25 mouse cellular contexts compared by ENCODE assay signal in the genomic region with DNA sequence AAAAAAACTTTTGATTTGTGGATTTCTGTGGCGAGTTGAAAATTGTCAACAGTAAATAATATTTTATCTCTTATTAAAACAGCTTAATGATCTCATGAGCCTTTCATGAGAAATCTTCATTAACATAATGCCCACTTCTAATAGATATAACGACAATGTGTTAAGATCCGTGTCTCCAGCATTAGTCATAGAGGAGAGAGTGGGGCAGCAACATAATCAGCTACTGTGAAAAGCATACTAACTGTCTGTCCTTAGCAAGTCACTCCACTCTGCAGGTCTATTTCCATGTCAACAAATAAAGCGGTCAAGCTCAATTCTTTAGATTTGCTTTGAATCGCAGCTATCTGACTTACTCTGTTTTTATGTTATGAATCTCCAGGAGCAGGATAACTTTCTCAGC.
DNase-seq lines count a peak whose midpoint lies in the region; ATAC-seq lines count a peak whose summit lies in the region.
"Had no signal": no experiment of that assay in that cellular context is flagged by ENCODE, and none has a peak within 500 bp of the region (broad histone marks: within the 10 kb centered on the region; RNA-seq: fewer than 3 reads in every experiment).

No protein-coding gene starts in this region.

- no peak overlapping the region for H3K27ac ChIP-seq in hindbrain, embryonic 11.5 days (ENCODE audit: low read depth, low read length)
- H3K27ac ChIP-seq in hindbrain, embryonic 10.5 days, result no peak overlapping the region
- no peak overlapping the region for H3K27ac ChIP-seq in midbrain, embryonic 11.5 days (ENCODE audit: low read depth, low read length)
- H3K27ac ChIP-seq in midbrain, embryonic 10.5 days (replicated peaks), result no peak overlapping the region
- H3K27ac ChIP-seq in midbrain, embryonic 14.5 days (replicated peaks; ENCODE audit: low read depth, low read length), result no peak overlapping the region
- no peak overlapping the region for H3K27ac ChIP-seq in midbrain, embryonic 16.5 days (ENCODE audit: low read length)
- H3K27ac ChIP-seq: embryonic facial prominence, embryonic 12.5 days; embryonic facial prominence, embryonic 15.5 days; gastrocnemius, adult 2 months; hindbrain, embryonic 15.5 days had no signal

- H3K36me3 ChIP-seq in hindbrain, embryonic 11.5 days (ENCODE audit: control insufficient read depth, insufficient read depth, low read length), result no peaks in the 10 kb centered on the region
- H3K36me3 ChIP-seq in hindbrain, embryonic 10.5 days, result no peaks in the 10 kb centered on the region
- H3K36me3 ChIP-seq in midbrain, embryonic 11.5 days (ENCODE audit: control insufficient read depth, insufficient read depth, low read length), result no peaks in the 10 kb centered on the region
- no peaks in the 10 kb centered on the region for H3K36me3 ChIP-seq in midbrain, embryonic 10.5 days
- H3K36me3 ChIP-seq in midbrain, embryonic 14.5 days (ENCODE audit: control insufficient read depth, insufficient read depth, low read length), result no peaks in the 10 kb centered on the region
- no peaks in the 10 kb centered on the region for H3K36me3 ChIP-seq in midbrain, embryonic 16.5 days (ENCODE audit: control insufficient read depth, insufficient read depth, low read length)
- H3K36me3 ChIP-seq: embryonic facial prominence, embryonic 12.5 days; embryonic facial prominence, embryonic 15.5 days; hindbrain, embryonic 15.5 days had no signal

- H3K27me3 ChIP-seq in hindbrain, embryonic 11.5 days (ENCODE audit: control insufficient read depth, insufficient read depth, low read length), result no peaks in the 10 kb centered on the region
- no peaks in the 10 kb centered on the region for H3K27me3 ChIP-seq in hindbrain, embryonic 10.5 days (ENCODE audit: insufficient read depth, poor library complexity, severe bottlenecking)
- no peaks in the 10 kb centered on the region for H3K27me3 ChIP-seq in midbrain, embryonic 11.5 days (ENCODE audit: control insufficient read depth, insufficient read depth, low read length)
- H3K27me3 ChIP-seq in midbrain, embryonic 10.5 days (ENCODE audit: low read depth, poor library complexity, severe bottlenecking), result no peaks in the 10 kb centered on the region
- no peaks in the 10 kb centered on the region for H3K27me3 ChIP-seq in midbrain, embryonic 14.5 days (ENCODE audit: control insufficient read depth, insufficient read depth, low read length)
- no peaks in the 10 kb centered on the region for H3K27me3 ChIP-seq in midbrain, embryonic 16.5 days (ENCODE audit: control insufficient read depth, insufficient read depth, low read depth, low read length)
- H3K27me3 ChIP-seq: embryonic facial prominence, embryonic 12.5 days; embryonic facial prominence, embryonic 15.5 days; hindbrain, embryonic 15.5 days had no signal

- no peak overlapping the region for H3K4me2 ChIP-seq in hindbrain, embryonic 11.5 days (replicated peaks; ENCODE audit: low read depth, low read length)
- no peak overlapping the region for H3K4me2 ChIP-seq in midbrain, embryonic 11.5 days
- H3K4me2 ChIP-seq in midbrain, embryonic 14.5 days (ENCODE audit: low read length), result 0 out of 2 replicates have a peak overlapping the region, but pooled peaks have one; percentile 11
- H3K4me2 ChIP-seq in midbrain, embryonic 16.5 days (ENCODE audit: low read length), result no peak overlapping the region
- H3K4me2 ChIP-seq: embryonic facial prominence, embryonic 12.5 days; embryonic facial prominence, embryonic 15.5 days; heart, embryonic 11.5 days; hindbrain, embryonic 15.5 days had no signal

- ATAC-seq in hindbrain, embryonic 11.5 days (ENCODE audit: low FRiP score), result peak; percentile 72
- ATAC-seq in midbrain, embryonic 11.5 days (ENCODE audit: low FRiP score), result peak; percentile 59; the same call in 1 of the 2 replicates
- ATAC-seq in midbrain, embryonic 14.5 days (ENCODE audit: low FRiP score, low TSS enrichment), result no peak
- ATAC-seq in midbrain, embryonic 16.5 days, result no peak; the same call in 1 of the 2 replicates
- ATAC-seq: activated CD4-positive, CD25-positive, alpha-beta regulatory T cell, adult 4 months; forebrain, embryonic 14.5 days; forebrain, postnatal 0 days; inflammation-experienced regulatory T-cells, adult 6 months had no signal

- H3K4me3 ChIP-seq in hindbrain, embryonic 11.5 days (ENCODE audit: low read depth, low read length), result no peak overlapping the region
- no peak overlapping the region for H3K4me3 ChIP-seq in hindbrain, embryonic 10.5 days
- no peak overlapping the region for H3K4me3 ChIP-seq in midbrain, embryonic 11.5 days (ENCODE audit: low read depth, low read length)
- no peak overlapping the region for H3K4me3 ChIP-seq in midbrain, embryonic 10.5 days
- H3K4me3 ChIP-seq in midbrain, embryonic 14.5 days (replicated peaks; ENCODE audit: low read depth, low read length), result no peak overlapping the region
- no peak overlapping the region for H3K4me3 ChIP-seq in midbrain, embryonic 16.5 days (ENCODE audit: low read depth, low read length)
- H3K4me3 ChIP-seq: embryonic facial prominence, embryonic 12.5 days; embryonic facial prominence, embryonic 15.5 days; gastrocnemius, adult 2 months; hindbrain, embryonic 15.5 days had no signal

- no peak overlapping the region for H3K9ac ChIP-seq in hindbrain, embryonic 11.5 days (ENCODE audit: low read depth, low read length)
- no peak overlapping the region for H3K9ac ChIP-seq in midbrain, embryonic 11.5 days (ENCODE audit: low read length)
- no peak overlapping the region for H3K9ac ChIP-seq in midbrain, embryonic 14.5 days (replicated peaks; ENCODE audit: low read length)
- no peak overlapping the region for H3K9ac ChIP-seq in midbrain, embryonic 16.5 days (ENCODE audit: low read depth, low read length)
- H3K9ac ChIP-seq: embryonic facial prominence, embryonic 12.5 days; embryonic facial prominence, embryonic 15.5 days; forebrain, postnatal 0 days; hindbrain, embryonic 15.5 days had no signal

- H3K9me3 ChIP-seq in hindbrain, embryonic 11.5 days (ENCODE audit: control insufficient read depth, low read length), result no peaks in the 10 kb centered on the region
- no peaks in the 10 kb centered on the region for H3K9me3 ChIP-seq in hindbrain, embryonic 10.5 days
- no peaks in the 10 kb centered on the region for H3K9me3 ChIP-seq in midbrain, embryonic 11.5 days (ENCODE audit: control insufficient read depth, low read length)
- H3K9me3 ChIP-seq in midbrain, embryonic 10.5 days (replicated peaks), result no peaks in the 10 kb centered on the region
- no peaks in the 10 kb centered on the region for H3K9me3 ChIP-seq in midbrain, embryonic 14.5 days (ENCODE audit: control insufficient read depth, low read length)
- H3K9me3 ChIP-seq in midbrain, embryonic 16.5 days (replicated peaks; ENCODE audit: control insufficient read depth, low read length, poor library complexity, severe bottlenecking), result no peaks in the 10 kb centered on the region
- H3K9me3 ChIP-seq: embryonic facial prominence, embryonic 12.5 days; embryonic facial prominence, embryonic 15.5 days; hindbrain, embryonic 15.5 days had no signal

- WGBS in hindbrain, embryonic 11.5 days, result 59% methylated on average over 5 of the region's 5 CpGs
- WGBS in hindbrain, embryonic 10.5 days, result 61% methylated on average over 5 of the region's 5 CpGs
- WGBS in midbrain, embryonic 11.5 days, result 50% methylated on average over 5 of the region's 5 CpGs
- 64% methylated on average over 5 of the region's 5 CpGs for WGBS in midbrain, embryonic 10.5 days
- 17% methylated on average over 5 of the region's 5 CpGs for WGBS in midbrain, embryonic 14.5 days
- WGBS in midbrain, embryonic 16.5 days, result 29% methylated on average over 5 of the region's 5 CpGs

- DNase-seq in hindbrain, embryonic 11.5 days (ENCODE audit: low spot score), result no peak
- no peak for DNase-seq in hindbrain, embryonic 10.5 days (ENCODE audit: low spot score)
- no peak for DNase-seq in midbrain, embryonic 11.5 days (ENCODE audit: low spot score, missing footprints)
- no peak for DNase-seq in midbrain, embryonic 10.5 days (ENCODE audit: low spot score)
- no peak for DNase-seq in midbrain, embryonic 14.5 days
- DNase-seq in retina, postnatal 1 day, result peak; percentile 12
- DNase-seq in retina, embryonic 14.5 days (ENCODE audit: low spot score), result no peak
- DNase-seq: adrenal gland, adult 8-10 months; adrenal gland, postnatal 25 days; cerebellum, adult 2 months; cerebellum, adult 9-11 months; cerebellum, postnatal 25 days; forebrain, postnatal 0 days; gastrocnemius, adult 2 months; gastrocnemius, postnatal 14 days; heart, adult 11 months; heart, postnatal 36 days had no signal

- 0 out of 2 replicates have a peak, but pooled peaks cover 2% of the 10 kb centered on the region for H3K4me1 ChIP-seq in hindbrain, embryonic 11.5 days (replicated peaks; ENCODE audit: control insufficient read depth, insufficient read depth, low read length)
- peaks cover 38% of the 10 kb centered on the region for H3K4me1 ChIP-seq in hindbrain, embryonic 10.5 days (replicated peaks)
- H3K4me1 ChIP-seq in midbrain, embryonic 11.5 days (ENCODE audit: control insufficient read depth, insufficient read depth, low read length), result peaks cover 14% of the 10 kb centered on the region
- peaks cover 56% of the 10 kb centered on the region for H3K4me1 ChIP-seq in midbrain, embryonic 10.5 days
- peaks cover 23% of the 10 kb centered on the region for H3K4me1 ChIP-seq in midbrain, embryonic 14.5 days (ENCODE audit: control insufficient read depth, insufficient read depth, low read length)
- no peaks in the 10 kb centered on the region for H3K4me1 ChIP-seq in midbrain, embryonic 16.5 days (ENCODE audit: control insufficient read depth, insufficient read depth, low read length)
- H3K4me1 ChIP-seq: embryonic facial prominence, embryonic 12.5 days; embryonic facial prominence, embryonic 15.5 days; hindbrain, embryonic 15.5 days had no signal

Comparison
In these comparisons a context has a peak if more than half of its experiments do, and no peak if none do; other contexts are left out.
1. ATAC-seq: peak in hindbrain, embryonic 11.5 days (single experiment) and midbrain, embryonic 11.5 days (single experiment); none in midbrain, embryonic 14.5 days (single experiment) and midbrain, embryonic 16.5 days (single experiment).